In genomic region chr3:152190679-152191477, GRCm38 (mm10) we compare ENCODE assay signal across 8 mouse cellular contexts. TPM values are rescaled to one million over a fixed set of nuclear protein-coding genes. Genes with fewer than 3 reads are reported as not detected.
DNase-seq lines count a peak whose midpoint lies in the region; ATAC-seq and TF ChIP-seq lines count a peak whose summit lies in the region.

No protein-coding gene starts in this region.

- no peak for ATAC-seq in hindbrain, embryonic 13.5 days (ENCODE audit: low FRiP score)
- ATAC-seq in Patski, result peak; percentile 2
- no peak for ATAC-seq in heart, embryonic 13.5 days (ENCODE audit: extremely low read depth, insufficient number of reproducible peaks, low FRiP score, low TSS enrichment)
- ATAC-seq in liver, postnatal 0 days, result no peak

- no peak overlapping the region for H3K27ac ChIP-seq in hindbrain, embryonic 13.5 days
- no peak overlapping the region for H3K27ac ChIP-seq in hindbrain, embryonic 10.5 days
- H3K27ac ChIP-seq in heart, embryonic 13.5 days (replicated peaks), result peak overlapping the region; percentile 51
- no peak overlapping the region for H3K27ac ChIP-seq in liver, postnatal 0 days (ENCODE audit: low read depth)

- no peaks in the 10 kb centered on the region for H3K27me3 ChIP-seq in hindbrain, embryonic 13.5 days
- no peaks in the 10 kb centered on the region for H3K27me3 ChIP-seq in hindbrain, embryonic 10.5 days (ENCODE audit: insufficient read depth, poor library complexity, severe bottlenecking)
- H3K27me3 ChIP-seq in Patski, result no peaks in the 10 kb centered on the region
- H3K27me3 ChIP-seq in heart, embryonic 13.5 days (replicated peaks), result no peaks in the 10 kb centered on the region
- H3K27me3 ChIP-seq in liver, postnatal 0 days (ENCODE audit: insufficient read depth, low read length), result no peaks in the 10 kb centered on the region

- H3K9ac ChIP-seq in hindbrain, embryonic 13.5 days, result 0 out of 2 replicates have a peak overlapping the region, but pooled peaks have one; percentile 39
- peak overlapping the region; percentile 87 for H3K9ac ChIP-seq in heart, embryonic 13.5 days
- peak overlapping the region; percentile 75 for H3K9ac ChIP-seq in liver, postnatal 0 days (replicated peaks)

- in situ Hi-C loops in Patski (cut with MboI; ENCODE audit: low pct_unique_long_range_greater_than_20kb), result loop anchor here (5.0 kb wide), 2 partner anchors 44 to 79 kb away; no protein-coding TSS in a partner anchor

- H3K9me3 ChIP-seq in hindbrain, embryonic 13.5 days, result no peaks in the 10 kb centered on the region
- no peaks in the 10 kb centered on the region for H3K9me3 ChIP-seq in hindbrain, embryonic 10.5 days
- no peaks in the 10 kb centered on the region for H3K9me3 ChIP-seq in heart, embryonic 13.5 days
- H3K9me3 ChIP-seq in liver, postnatal 0 days (ENCODE audit: low read length), result no peaks in the 10 kb centered on the region

- POLR2A ChIA-PET in Patski (lab: Charles Lee), result interaction anchor here (0.9 kb wide), 2 partner anchors 20 to 47 kb away, joined by 3 to 4 read pairs; no protein-coding TSS in a partner anchor

- peak overlapping the region; percentile 45 for H3K4me2 ChIP-seq in hindbrain, embryonic 13.5 days
- peak overlapping the region; percentile 82 for H3K4me2 ChIP-seq in heart, embryonic 13.5 days
- peak overlapping the region; percentile 77 for H3K4me2 ChIP-seq in liver, postnatal 0 days (ENCODE audit: low read depth, low read length)

- H3K4me1 ChIP-seq in hindbrain, embryonic 13.5 days (replicated peaks), result peaks cover 20% of the 10 kb centered on the region
- H3K4me1 ChIP-seq in hindbrain, embryonic 10.5 days (replicated peaks), result peaks cover 16% of the 10 kb centered on the region
- peaks cover 54% of the 10 kb centered on the region for H3K4me1 ChIP-seq in heart, embryonic 13.5 days
- peaks cover 17% of the 10 kb centered on the region for H3K4me1 ChIP-seq in liver, postnatal 0 days (ENCODE audit: insufficient read depth)

- WGBS in hindbrain, embryonic 13.5 days, result 83% methylated on average over 9 of the region's 9 CpGs
- 87% methylated on average over 9 of the region's 9 CpGs for WGBS in hindbrain, embryonic 10.5 days
- 54% methylated on average over 9 of the region's 9 CpGs for WGBS in heart, embryonic 13.5 days
- WGBS in liver, postnatal 0 days (ENCODE audit: insufficient replicate concordance), result 59% methylated on average over 9 of the region's 9 CpGs

- H3K4me3 ChIP-seq in hindbrain, embryonic 13.5 days, result peak overlapping the region; percentile 23; the same call in 1 of the 2 replicates
- H3K4me3 ChIP-seq in hindbrain, embryonic 10.5 days, result no peak overlapping the region
- H3K4me3 ChIP-seq in heart, embryonic 13.5 days, result peak overlapping the region; percentile 81
- H3K4me3 ChIP-seq in liver, postnatal 0 days (ENCODE audit: low read depth, low read length), result peak overlapping the region; percentile 72

- no peak for TF ChIP-seq EP300 in liver, postnatal 0 days (IDR thresholded peaks at IDR 0.05; ENCODE audit: low read depth)

- TF ChIP-seq CTCF in Patski (IDR thresholded peaks at IDR 0.05), result no peak
- no peak for TF ChIP-seq CTCF in liver, postnatal 0 days (IDR thresholded peaks at IDR 0.05; ENCODE audit: low read depth)

- DNase-seq in hindbrain, embryonic 10.5 days (ENCODE audit: low spot score), result no peak
- DNase-seq in Patski (ENCODE audit: low read depth, low spot score), result no peak
- DNase-seq in liver, postnatal 0 days, result no peak
- no peak for DNase-seq in thymus, postnatal 0 days (ENCODE audit: low spot score)
- no peak for DNase-seq in cerebellum, adult 8-10 months
- no peak for DNase-seq in retina, postnatal 1 day

- H3K36me3 ChIP-seq in hindbrain, embryonic 13.5 days, result peaks cover 5% of the 10 kb centered on the region; the same call in 1 of the 2 replicates
- H3K36me3 ChIP-seq in hindbrain, embryonic 10.5 days, result peaks cover 10% of the 10 kb centered on the region
- peaks cover 7% of the 10 kb centered on the region for H3K36me3 ChIP-seq in heart, embryonic 13.5 days
- H3K36me3 ChIP-seq in liver, postnatal 0 days (replicated peaks; ENCODE audit: insufficient read depth, low read length), result peaks cover 9% of the 10 kb centered on the region

- CTCF ChIA-PET in Patski (lab: Charles Lee), result interaction anchor here (0.6 to 6.5 kb wide), 5 partner anchors 34 to 79 kb away, joined by 3 to 53 read pairs (median 3); no protein-coding TSS in a partner anchor

RNA-seq across cellular contexts. Expression of gene Dnajb4, which starts 19.2 kb away (rescaled TPM):
- polyA plus RNA-seq in hindbrain, embryonic 13.5 days (2015; fragmentation: Nextera tagmentation; extraction: Ambion mirVana), result 37.0 and 37.5 TPM in 2 replicates
- polyA plus RNA-seq in hindbrain, embryonic 10.5 days (2016; fragmentation: Nextera tagmentation; extraction: Ambion mirVana), result 19.9 and 21.2 TPM in 2 replicates
- polyA plus RNA-seq in Patski (2021), result 85.0 TPM
- 38.3 and 47.6 TPM in 2 replicates for polyA plus RNA-seq in heart, embryonic 13.5 days (2015; fragmentation: Nextera tagmentation; extraction: Ambion mirVana)
- polyA plus RNA-seq in liver, postnatal 0 days (2015; fragmentation: Nextera tagmentation; extraction: Ambion mirVana), result 25.9 and 28.8 TPM in 2 replicates
- 35.3 and 37.0 TPM in 2 replicates for polyA plus RNA-seq in thymus, postnatal 0 days (2015; fragmentation: Nextera tagmentation; extraction: Ambion mirVana)

RNA-seq across cellular contexts. Expression of gene Fubp1, which starts 19.3 kb away (rescaled TPM):
- polyA plus RNA-seq in hindbrain, embryonic 13.5 days (2015; fragmentation: Nextera tagmentation; extraction: Ambion mirVana), result 297 and 299 TPM in 2 replicates
- polyA plus RNA-seq in hindbrain, embryonic 10.5 days (2016; fragmentation: Nextera tagmentation; extraction: Ambion mirVana), result 321 and 408 TPM in 2 replicates
- polyA plus RNA-seq in Patski (2021), result 102 TPM
- 118 and 128 TPM in 2 replicates for polyA plus RNA-seq in heart, embryonic 13.5 days (2015; fragmentation: Nextera tagmentation; extraction: Ambion mirVana)
- polyA plus RNA-seq in liver, postnatal 0 days (2015; fragmentation: Nextera tagmentation; extraction: Ambion mirVana), result 33.5 and 37.1 TPM in 2 replicates
- polyA plus RNA-seq in thymus, postnatal 0 days (2015; fragmentation: Nextera tagmentation; extraction: Ambion mirVana), result 234 and 249 TPM in 2 replicates

RNA-seq across cellular contexts. Expression of gene Gipc2, which starts 24.8 kb away (rescaled TPM):
- 8.4 and 9.2 TPM in 2 replicates for polyA plus RNA-seq in hindbrain, embryonic 13.5 days (2015; fragmentation: Nextera tagmentation; extraction: Ambion mirVana)
- 2.6 and 2.9 TPM in 2 replicates for polyA plus RNA-seq in hindbrain, embryonic 10.5 days (2016; fragmentation: Nextera tagmentation; extraction: Ambion mirVana)
- polyA plus RNA-seq in Patski (2021), result 0.21 TPM
- 3.2 and 4.6 TPM in 2 replicates for polyA plus RNA-seq in heart, embryonic 13.5 days (2015; fragmentation: Nextera tagmentation; extraction: Ambion mirVana)
- polyA plus RNA-seq in liver, postnatal 0 days (2015; fragmentation: Nextera tagmentation; extraction: Ambion mirVana), result 3.5 and 5.0 TPM in 2 replicates
- polyA plus RNA-seq in thymus, postnatal 0 days (2015; fragmentation: Nextera tagmentation; extraction: Ambion mirVana), result 1.1 and 1.4 TPM in 2 replicates
